Mouse (Mus musculus) heart, postnatal 10 days (tissue): Measurements from ENCODE around the gene Rabgap1l. TPM values are rescaled to one million over a fixed set of nuclear protein-coding genes. Genes with fewer than 3 reads are reported as not detected.

ENCODE experiments used
- DNase-seq, 2 experiments: peaks; one replicate each; pipeline ENCODE4 v3.0.0; 2021
- intact Hi-C: fragments of 180-260 bp; cut with DNase I; formaldehyde crosslinking; loops from one replicate; pipeline ENCODE4 v1.15.1; 2025
- total RNA-seq, 2 experiments: library from RNA; stranded (reverse); gene quantifications; 2 replicates each; pipeline ENCODE4 v1.2.3; 2021

Gene Rabgap1l
- total RNA-seq, 2 experiments from 2014 or later = 89.0 to 92.4 TPM

- DNase-seq = no peak
- intact Hi-C loops = loop anchor here (10.0 kb wide), 2 partner anchors 69 to 479 kb away; no protein-coding TSS in a partner anchor
These were observed 79.1 kb downstream of the Rabgap1l start for GRCm38 (mm10) chr1:160713887-160714286.

GRCm38 (mm10) chr1:160713383-160713782 is 79.6 kb downstream of the Rabgap1l start:
- intact Hi-C loops = loop anchor here (10.0 kb wide), 2 partner anchors 69 to 479 kb away; no protein-coding TSS in a partner anchor
- peak; percentile 29 to 31 for DNase-seq

- intact Hi-C loops = loop anchor here (10.0 kb wide), 2 partner anchors 66 to 476 kb away; no protein-coding TSS in a partner anchor
- DNase-seq = no peak
These were observed 82.5 kb downstream of the Rabgap1l start for GRCm38 (mm10) chr1:160710539-160710938.

GRCm38 (mm10) chr1:160704596-160704995 is 88.4 kb downstream of the Rabgap1l start:
- no peak for DNase-seq
- intact Hi-C loops = no loop called here

GRCm38 (mm10) chr1:160703813-160704212 is 89.2 kb downstream of the Rabgap1l start:
- intact Hi-C loops = no loop called here
- no peak for DNase-seq

- intact Hi-C loops = no loop called here
- DNase-seq = peak; percentile 98 to 99
These were observed 99.9 kb downstream of the Rabgap1l start for GRCm38 (mm10) chr1:160693094-160693447.

- intact Hi-C loops = no loop called here
- DNase-seq = peak in 1 of 2 experiments; percentile 10
These were observed 100.6 kb downstream of the Rabgap1l start for GRCm38 (mm10) chr1:160692224-160693093.

GRCm38 (mm10) chr1:160691196-160691590 is 101.8 kb downstream of the Rabgap1l start:
- DNase-seq = no peak
- intact Hi-C loops = no loop called here

- no peak for DNase-seq
These were observed 102.4 kb downstream of the Rabgap1l start for GRCm38 (mm10) chr1:160690516-160691195.

GRCm38 (mm10) chr1:160689511-160689910 is 103.5 kb downstream of the Rabgap1l start:
- intact Hi-C loops = no loop called here
- no peak for DNase-seq

More at GRCm38 (mm10) chr1:160690516-160691195, 102.4 kb downstream of the Rabgap1l start:
- intact Hi-C loops = no loop called here

GRCm38 (mm10) chr1:160684251-160684650 is 108.8 kb downstream of the Rabgap1l start:
- intact Hi-C loops = no loop called here
- no peak for DNase-seq

GRCm38 (mm10) chr1:160681398-160682050 is 111.5 kb downstream of the Rabgap1l start:
- intact Hi-C loops = no loop called here
- peak in 1 of 2 experiments; percentile 12 for DNase-seq

- no peak for DNase-seq
- intact Hi-C loops = no loop called here
These were observed 118.2 kb downstream of the Rabgap1l start for GRCm38 (mm10) chr1:160674763-160675162.

- intact Hi-C loops = no loop called here
- DNase-seq = no peak
These were observed 120.8 kb downstream of the Rabgap1l start for GRCm38 (mm10) chr1:160672088-160672814.

GRCm38 (mm10) chr1:160655806-160656470 is 137.1 kb downstream of the Rabgap1l start:
- intact Hi-C loops = no loop called here
- no peak for DNase-seq

- intact Hi-C loops = no loop called here
- no peak for DNase-seq
These were observed 141.3 kb downstream of the Rabgap1l start for GRCm38 (mm10) chr1:160651691-160652090.

- intact Hi-C loops = loop anchor here (10.0 kb wide), 1 partner anchor 69 kb away; no protein-coding TSS in a partner anchor
- no peak for DNase-seq
These were observed 147.6 kb downstream of the Rabgap1l start for GRCm38 (mm10) chr1:160645416-160645815.

- intact Hi-C loops = no loop called here
- no peak for DNase-seq
These were observed 164.6 kb downstream of the Rabgap1l start for GRCm38 (mm10) chr1:160628213-160628932.
